Mouse (Mus musculus): ENCODE measurements around the gene Tmem151b.

Gene Tmem151b

GRCm38 (mm10) chr17:45563216-45563615, 13.7 kb upstream of the Tmem151b start:
- no peak for DNase-seq

GRCm38 (mm10) chr17:45559732-45560525, 10.5 kb upstream of the Tmem151b start:
- DNase-seq: no peak

- DNase-seq: no peak
These were observed 8.8 kb upstream of the Tmem151b start for GRCm38 (mm10) chr17:45557998-45558862.

GRCm38 (mm10) chr17:45557246-45557824, 7.9 kb upstream of the Tmem151b start:
- no peak for DNase-seq

- DNase-seq: no peak
These were observed 7.2 kb upstream of the Tmem151b start for GRCm38 (mm10) chr17:45556514-45557245.

GRCm38 (mm10) chr17:45556107-45556489, 6.6 kb upstream of the Tmem151b start:
- no peak for DNase-seq

GRCm38 (mm10) chr17:45555452-45556106, 6.1 kb upstream of the Tmem151b start, which contains the start of gene Nfkbie:
TSS of gene Nfkbie (plus strand) at chr17:45555703.
- DNase-seq: peak; percentile 86

- DNase-seq: no peak
These were observed 4.9 kb upstream of the Tmem151b start for GRCm38 (mm10) chr17:45554420-45554819.

- DNase-seq: no peak
These were observed 3.6 kb upstream of the Tmem151b start for GRCm38 (mm10) chr17:45553065-45553464.

GRCm38 (mm10) chr17:45551816-45552451, 2.5 kb upstream of the Tmem151b start:
- DNase-seq: peak; percentile 80

- DNase-seq: no peak
These were observed 1.8 kb upstream of the Tmem151b start for GRCm38 (mm10) chr17:45551249-45551796.

GRCm38 (mm10) chr17:45550253-45550652, 776 bp upstream of the Tmem151b start:
- DNase-seq: no peak

- DNase-seq: peak; percentile 66
These were observed 650 bp downstream of the Tmem151b start for GRCm38 (mm10) chr17:45548541-45549512.

- no peak for DNase-seq
These were observed 1.9 kb downstream of the Tmem151b start for GRCm38 (mm10) chr17:45547461-45548190.

GRCm38 (mm10) chr17:45546941-45547340, 2.5 kb downstream of the Tmem151b start:
- DNase-seq: peak; percentile 48

GRCm38 (mm10) chr17:45545278-45545961, 4.1 kb downstream of the Tmem151b start:
- DNase-seq: peak; percentile 42

GRCm38 (mm10) chr17:45544873-45545277, 4.6 kb downstream of the Tmem151b start:
- DNase-seq: peak; percentile 40

GRCm38 (mm10) chr17:45544001-45544872, 5.2 kb downstream of the Tmem151b start:
- peak; percentile 33 for DNase-seq

All from right cerebral cortex, postnatal 25 days (tissue).